Mouse (Mus musculus) left cerebral cortex, adult 2 months (tissue): ENCODE data around the gene Upb1. TPM values are rescaled to one million over a fixed set of nuclear protein-coding genes. Genes with fewer than 3 reads are reported as not detected.
A peak's percentile ranks its signal among the peaks of the same experiment; 100 is the strongest.
"Not testable (repeated sequence)": the region's sequence is repeated elsewhere in the genome, so short reads cannot be mapped to it uniquely, and the experiment has no call there.

ENCODE experiments used
- DNase-seq, 2 experiments: peaks; one replicate each; pipeline ENCODE4 v3.0.0; 2021 to 2022; ENCODE audit warnings: low spot score in 2 of 2, mixed read lengths in 1 of 2; ENCODE audit errors: extremely low spot score in 1 of 2
- H3K27ac ChIP-seq: fragments of 200-600 bp; 2 replicates; pipeline ENCODE4 v1.8.1; 2022
- H3K4me3 ChIP-seq: fragments of 200-600 bp; 2 replicates; pipeline ENCODE4 v1.8.1; 2022
- CTCF ChIP-seq: fragments of 200-600 bp; IDR thresholded peaks from 2 replicates; pipeline ENCODE4 v1.8.1; 2022; ENCODE audit warnings: antibody characterized with exemption, mild to moderate bottlenecking, moderate library complexity
- intact Hi-C: fragments of 180-260 bp; cut with DNase I; formaldehyde crosslinking; loops from one replicate; pipeline ENCODE4 v1.15.1; 2025
- total RNA-seq, 2 experiments: library from RNA; stranded (reverse); gene quantifications; 2 replicates each; pipeline ENCODE4 v1.2.3; 2021

The Upb1 gene
- total RNA-seq, 2 experiments from 2014 or later = 0.29 to 0.30 TPM

GRCm38 (mm10) chr10:75445030-75445429, 44.1 kb downstream of the Upb1 start:
- intact Hi-C loops = no loop called here
- H3K4me3 ChIP-seq = no peak overlapping the region
- no peak for TF ChIP-seq CTCF
- H3K27ac ChIP-seq = no peak overlapping the region
- DNase-seq = no peak

GRCm38 (mm10) chr10:75446501-75447083, 45.7 kb downstream of the Upb1 start:
- intact Hi-C loops = no loop called here

GRCm38 (mm10) chr10:75447489-75447888, 46.6 kb downstream of the Upb1 start:
- DNase-seq = no peak
- H3K27ac ChIP-seq = no peak overlapping the region
- no peak for TF ChIP-seq CTCF

More at GRCm38 (mm10) chr10:75446501-75447083, 45.7 kb downstream of the Upb1 start:
- Histone ChIP-seq H3K4me3 (no peak overlapping the region), H3K27ac (no peak overlapping the region)
- no peak for DNase-seq
- no peak for TF ChIP-seq CTCF

GRCm38 (mm10) chr10:75448806-75449420, 48.0 kb downstream of the Upb1 start:
- TF ChIP-seq CTCF = no peak
- intact Hi-C loops = no loop called here
- Histone ChIP-seq H3K27ac (no peak overlapping the region), H3K4me3 (no peak overlapping the region)
- DNase-seq = no peak

More at GRCm38 (mm10) chr10:75447489-75447888, 46.6 kb downstream of the Upb1 start:
- no peak overlapping the region for H3K4me3 ChIP-seq
- intact Hi-C loops = no loop called here

- DNase-seq = no peak
- no peak for TF ChIP-seq CTCF
- Histone ChIP-seq H3K4me3 (no peak overlapping the region), H3K27ac (no peak overlapping the region)
- intact Hi-C loops = no loop called here
These were observed 49.4 kb downstream of the Upb1 start for GRCm38 (mm10) chr10:75450331-75450730.

- H3K4me3 ChIP-seq = no peak overlapping the region
- DNase-seq = no peak
- intact Hi-C loops = no loop called here
- no peak for TF ChIP-seq CTCF
- no peak overlapping the region for H3K27ac ChIP-seq
These were observed 50.3 kb downstream of the Upb1 start for GRCm38 (mm10) chr10:75451036-75451786.

- DNase-seq, intact Hi-C loops, H3K4me3 ChIP-seq: not testable (repeated sequence)
- 0 out of 2 replicates have a peak overlapping the region, but pooled peaks have one; percentile 19 for H3K27ac ChIP-seq
These were observed 55.3 kb downstream of the Upb1 start for GRCm38 (mm10) chr10:75456061-75456831.

- H3K4me3 ChIP-seq = no peak overlapping the region
- intact Hi-C loops = no loop called here
- DNase-seq = no peak
- no peak for TF ChIP-seq CTCF
- no peak overlapping the region for H3K27ac ChIP-seq
These were observed 56.9 kb downstream of the Upb1 start for GRCm38 (mm10) chr10:75457852-75458251.

GRCm38 (mm10) chr10:75458329-75458728, 57.4 kb downstream of the Upb1 start:
- no peak for TF ChIP-seq CTCF
- H3K4me3 ChIP-seq = no peak overlapping the region
- intact Hi-C loops = no loop called here
- DNase-seq = no peak
- H3K27ac ChIP-seq = no peak overlapping the region

- Histone ChIP-seq H3K4me3 (no peak overlapping the region), H3K27ac (no peak overlapping the region)
- intact Hi-C loops = no loop called here
- TF ChIP-seq CTCF = no peak
- no peak for DNase-seq
These were observed 61.8 kb downstream of the Upb1 start for GRCm38 (mm10) chr10:75462728-75463127.

GRCm38 (mm10) chr10:75465781-75466550, 65.1 kb downstream of the Upb1 start:
- no peak for TF ChIP-seq CTCF
- intact Hi-C loops = no loop called here
- DNase-seq = no peak
- Histone ChIP-seq H3K27ac (no peak overlapping the region), H3K4me3 (no peak overlapping the region)
